Mouse (Mus musculus) kidney, adult 2 months (tissue): ENCODE measurements around the gene Pnmal2.

ENCODE experiments used
- CTCF ChIP-seq: fragments of 200-500 bp; conservative IDR thresholded peaks from 2 replicates; pipeline ENCODE4 v1.5.1; 2011; ENCODE audit warnings: low read depth, mild to moderate bottlenecking, control low read depth, low read length, moderate library complexity, mixed read lengths; ENCODE audit not compliant: insufficient read depth, insufficient read length
- POLR2A ChIP-seq: fragments of 200-500 bp; IDR thresholded peaks from one replicate; pipeline ENCODE4 v1.6.1; 2011; ENCODE audit warnings: low read depth, low read length, control low read depth

DNA sequence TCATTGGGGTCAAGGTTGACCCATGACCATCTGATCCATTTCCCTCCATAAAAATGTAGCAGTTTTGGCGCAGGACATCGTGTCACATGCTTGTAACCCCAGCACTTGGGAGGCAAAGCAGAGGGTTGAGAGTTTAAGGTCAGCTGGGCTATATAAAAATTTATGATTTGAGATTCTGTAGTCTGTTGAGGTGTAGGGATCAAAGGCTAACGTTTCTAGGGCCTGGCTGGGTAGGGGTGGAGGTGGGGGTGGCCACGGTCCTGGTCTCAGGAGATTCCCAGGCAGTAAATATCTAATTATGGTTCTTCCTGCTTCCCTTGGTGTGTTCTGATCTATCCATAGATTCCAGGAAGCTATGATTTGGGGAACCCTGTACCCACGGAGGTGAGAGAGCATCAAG is 17.2 kb downstream of the Pnmal2 start:
- TF ChIP-seq POLR2A (no peak), CTCF (no peak)
